Mouse (Mus musculus) CH12.LX (cell line): ENCODE results near the gene Cry1. TPM values are rescaled to one million over a fixed set of nuclear protein-coding genes. Genes with fewer than 3 reads are reported as not detected.

Experiments used
- BHLHE40 ChIP-seq: IDR thresholded peaks from 2 replicates; pipeline ENCODE4 v1.6.1; 2011; ENCODE audit warnings: mild to moderate bottlenecking, low read depth, low read length, improper control_type of control experiment
- CHD2 ChIP-seq: IDR thresholded peaks from 2 replicates; pipeline ENCODE4 v1.6.1; 2011; ENCODE audit warnings: low read length, improper control_type of control experiment
- CTCF ChIP-seq, 2 experiments: IDR thresholded peaks in 1 of 2; conservative IDR thresholded peaks in 1 of 2; 2 replicates each; pipeline ENCODE4 v1.5.1; 2011 to 2012; ENCODE audit warnings: low read depth in 2 of 2, low read length in 2 of 2, improper control_type of control experiment in 1 of 2, inconsistent platforms in 1 of 2, mild to moderate bottlenecking in 1 of 2, moderate library complexity in 1 of 2
- IRF4 ChIP-seq: IDR thresholded peaks from 2 replicates; pipeline ENCODE4 v1.6.1; 2014; ENCODE audit warnings: low read depth, mild to moderate bottlenecking, inconsistent platforms, low read length, improper control_type of control experiment
- MAFK ChIP-seq: IDR thresholded peaks from 2 replicates; pipeline ENCODE4 v1.6.1; 2011; ENCODE audit warnings: low read length, improper control_type of control experiment; ENCODE audit not compliant: insufficient replicate concordance
- SMC3 ChIP-seq: IDR thresholded peaks from 2 replicates; pipeline ENCODE4 v1.6.1; 2011; ENCODE audit warnings: low read depth, low read length, improper control_type of control experiment
- polyA plus RNA-seq: library from polyadenylated mRNA; unstranded; fragments of >175 nt; gene quantifications from 2 replicates; pipeline ENCODE4 v1.2.1, GENCODE M21; 2012; ENCODE audit warnings: low read depth; ENCODE audit not compliant: insufficient read length
- total RNA-seq, 2 experiments: library from RNA; depleted of rRNA; stranded (reverse); fragments of 300-350 nt in 1 of 2; fragments of >200 nt in 1 of 2; gene quantifications; 2 replicates each; pipeline ENCODE4 v1.2.3; 2012 to 2014

The Cry1 gene
- total and polyA plus RNA-seq, 3 experiments: 16.3 to 19.8 (median 17.1) TPM

GRCm38 (mm10) chr10:85101841-85102240, 83.0 kb downstream of the Cry1 start (continued):
- TF ChIP-seq MAFK (no peak), IRF4 (no peak), CHD2 (peak; percentile 58), SMC3 (no peak), CTCF (conservative IDR thresholded peaks at IDR 0.05 in 1 of 2, IDR thresholded peaks at IDR 0.05 in 1 of 2; ENCODE audit: low read depth in 2 of 2, low read length in 2 of 2) (no peak), BHLHE40 (no peak; the same call in 1 of the 2 replicates)
- TF ChIP-seq, all 38 proteins: peak for 9

Other genes starting within 250 kb of the Cry1 start
- 0.89 and 0.97 TPM in 2 replicates for gene Fhl4, start 82.6 kb downstream of the Cry1 start, total RNA-seq (2012; rRNA removed)
- 1.6 and 1.8 TPM in 2 replicates for gene Fhl4, start 82.6 kb downstream of the Cry1 start, total RNA-seq (2014; rRNA removed)
- gene Fhl4, start 82.6 kb downstream of the Cry1 start, polyA plus RNA-seq: 0.85 and 0.87 TPM in 2 replicates
- gene Tmem263, start 82.4 kb downstream of the Cry1 start, total RNA-seq (2012; rRNA removed): 19.8 and 21.2 TPM in 2 replicates
- gene Tmem263, start 82.4 kb downstream of the Cry1 start, total RNA-seq (2014; rRNA removed): 27.9 and 30.6 TPM in 2 replicates
- 12.0 and 13.3 TPM in 2 replicates for gene Tmem263, start 82.4 kb downstream of the Cry1 start, polyA plus RNA-seq
- gene Mterf2, start 57.0 kb downstream of the Cry1 start, total RNA-seq (2012; rRNA removed): 9.7 and 11.2 TPM in 2 replicates
- gene Mterf2, start 57.0 kb downstream of the Cry1 start, total RNA-seq (2014; rRNA removed): 32.0 and 34.0 TPM in 2 replicates
- 10.7 and 18.4 TPM in 2 replicates for gene Mterf2, start 57.0 kb downstream of the Cry1 start, polyA plus RNA-seq
- 6.0 and 10.1 TPM in 2 replicates for gene Btbd11, start 201.8 kb upstream of the Cry1 start, total RNA-seq (2012; rRNA removed)
- 15.4 and 16.5 TPM in 2 replicates for gene Btbd11, start 201.8 kb upstream of the Cry1 start, total RNA-seq (2014; rRNA removed)
- gene Btbd11, start 201.8 kb upstream of the Cry1 start, polyA plus RNA-seq: 16.7 and 18.5 TPM in 2 replicates